In the genomic region with DNA sequence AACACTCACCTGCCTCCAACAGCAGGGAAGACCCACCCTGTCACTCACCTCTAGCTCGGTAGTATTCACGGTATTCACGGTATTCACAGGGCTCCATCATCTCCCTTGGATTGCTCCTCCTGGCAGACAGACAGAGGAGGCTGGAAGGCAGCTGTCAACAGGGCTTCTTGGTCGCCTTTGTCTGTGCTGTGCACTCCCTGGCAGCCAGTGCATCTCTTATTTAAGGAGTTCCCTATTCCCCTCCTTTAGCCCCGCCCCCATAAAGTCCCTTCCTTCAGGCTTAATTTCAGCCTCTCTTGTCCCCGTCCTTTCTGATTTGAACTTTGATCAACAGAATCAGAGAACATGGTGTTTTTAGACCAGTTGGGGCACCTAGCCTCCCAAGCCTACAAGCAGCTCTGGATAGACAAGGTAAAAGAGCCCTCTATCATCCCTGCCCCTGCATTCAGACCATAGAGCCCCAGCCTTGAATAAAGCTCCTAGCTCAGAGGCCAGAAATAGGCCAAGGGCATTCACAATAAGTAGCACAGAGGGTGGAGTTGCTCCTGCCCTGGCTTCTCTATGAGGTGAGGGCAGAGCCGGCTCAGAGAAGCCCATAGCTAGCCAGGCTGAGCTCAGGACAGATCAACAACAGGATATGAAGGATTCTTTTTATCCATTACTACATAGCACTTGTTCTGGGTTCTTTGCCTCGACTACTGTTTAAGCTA, we compare ENCODE assay signal across 11 mouse cellular contexts. TPM values are rescaled to one million over a fixed set of nuclear protein-coding genes. Genes with fewer than 3 reads are reported as not detected.
DNase-seq lines count a peak whose midpoint lies in the region; ATAC-seq and TF ChIP-seq lines count a peak whose summit lies in the region.
"Had no signal": no experiment of that assay in that cellular context is flagged by ENCODE, and none has a peak within 500 bp of the region (broad histone marks: within the 10 kb centered on the region; RNA-seq: fewer than 3 reads in every experiment).

No protein-coding gene starts in this region.

- no peak overlapping the region for H3K4me3 ChIP-seq in brown adipose tissue, adult 24 weeks (ENCODE audit: insufficient read depth, low read depth, low read length)
- H3K4me3 ChIP-seq in liver, embryonic 14.5 days (ENCODE audit: insufficient read depth in 1 of 2, low read depth in 2 of 2, low read length in 2 of 2), result no peak overlapping the region
- H3K4me3 ChIP-seq: stomach, embryonic 15.5 days had no signal

- peak overlapping the region; percentile 18 for H3K4me2 ChIP-seq in liver, embryonic 14.5 days (ENCODE audit: low read depth)
- H3K4me2 ChIP-seq: stomach, embryonic 15.5 days had no signal

- TF ChIP-seq CTCF in liver, embryonic 14.5 days (IDR thresholded peaks at IDR 0.05; ENCODE audit: low read depth), result no peak

- DNase-seq in heart, adult 18-20 months, result peak; percentile 29
- no peak for DNase-seq in heart, adult 11 months
- peak; percentile 67 for DNase-seq in 416B (ENCODE audit: low read depth)
- no peak for DNase-seq in liver, embryonic 14.5 days (ENCODE audit: low read depth in 3 of 3, low spot score in 3 of 3)
- DNase-seq in cerebellum, postnatal 4 days (ENCODE audit: low spot score in 2 of 2), result no peak
- no peak for DNase-seq in urinary bladder, adult 18-20 months (ENCODE audit: low spot score in 2 of 2)
- no peak for DNase-seq in frontal cortex, postnatal 25 days (ENCODE audit: low spot score in 2 of 2)

- ATAC-seq in liver, embryonic 14.5 days (ENCODE audit: insufficient read depth), result no peak

- H3K27me3 ChIP-seq in liver, embryonic 14.5 days (ENCODE audit: control insufficient read depth, insufficient read depth, low read length), result no peaks in the 10 kb centered on the region
- H3K27me3 ChIP-seq: CH12.LX; stomach, embryonic 15.5 days had no signal

- no peak overlapping the region for H3K9ac ChIP-seq in liver, embryonic 14.5 days (replicated peaks)
- H3K9ac ChIP-seq: stomach, embryonic 15.5 days had no signal

- H3K36me3 ChIP-seq in liver, embryonic 14.5 days (replicated peaks; ENCODE audit: control insufficient read depth, insufficient read depth, low read depth), result no peaks in the 10 kb centered on the region
- H3K36me3 ChIP-seq: stomach, embryonic 15.5 days had no signal

- WGBS in liver, embryonic 14.5 days (ENCODE audit: insufficient replicate concordance), result 16% methylated on average over 8 of the region's 8 CpGs

- no peaks in the 10 kb centered on the region for H3K9me3 ChIP-seq in liver, embryonic 14.5 days (ENCODE audit: control insufficient read depth, low read length)
- H3K9me3 ChIP-seq: stomach, embryonic 15.5 days had no signal

- 0 out of 2 replicates have a peak overlapping the region, but pooled peaks have one; percentile 2 for H3K27ac ChIP-seq in brown adipose tissue, adult 24 weeks (replicated peaks; ENCODE audit: low read depth, low read length)
- no peak overlapping the region for H3K27ac ChIP-seq in liver, embryonic 14.5 days
- H3K27ac ChIP-seq: macrophage; stomach, embryonic 15.5 days had no signal

- no peak for TF ChIP-seq EP300 in liver, embryonic 14.5 days (IDR thresholded peaks at IDR 0.05; ENCODE audit: low read depth)

- no peaks in the 10 kb centered on the region for H3K4me1 ChIP-seq in brown adipose tissue, adult 24 weeks (ENCODE audit: control insufficient read depth, insufficient read depth, insufficient read length, low read length)
- H3K4me1 ChIP-seq in liver, embryonic 14.5 days (replicated peaks; ENCODE audit: control insufficient read depth in 2 of 2, insufficient read depth in 2 of 2, low read length in 1 of 2), result peaks cover 0 to 5% of the 10 kb centered on the region in 2 experiments; a peak in 2 of 4 replicates
- H3K4me1 ChIP-seq: stomach, embryonic 15.5 days had no signal

RNA-seq across cellular contexts. Expression of a gene that starts 0.5 kb away (rescaled TPM):
- 1 to 10 TPM; 1.5 to 2.2 TPM for total RNA-seq in heart, adult 18-20 months (2021)
- polyA plus RNA-seq in brown adipose tissue, adult 24 weeks (2012; ENCODE audit: insufficient read depth, insufficient read length, missing spikeins), result 1.4 and 2.1 TPM in 2 replicates
- polyA plus RNA-seq in liver, embryonic 14.5 days (2012; rRNA removed), result 3.7 and 4.6 TPM in 2 replicates
- 6.5 and 7.8 TPM in 2 replicates for polyA plus RNA-seq in liver, embryonic 14.5 days (2014; fragmentation: Nextera tagmentation; extraction: Ambion mirVana)

RNA-seq across cellular contexts. Expression of a gene that starts 57.5 kb away (rescaled TPM):
- total RNA-seq in heart, adult 18-20 months (2021), result 10 to 100 TPM in 1 of 2 experiments, 1 to 10 TPM in 1; 8.8 to 10.0 TPM
- polyA plus RNA-seq in brown adipose tissue, adult 24 weeks (2012; ENCODE audit: insufficient read depth, insufficient read length, missing spikeins), result 4.0 and 6.6 TPM in 2 replicates
- polyA plus RNA-seq in liver, embryonic 14.5 days (2012; rRNA removed), result 8.1 and 9.4 TPM in 2 replicates
- polyA plus RNA-seq in liver, embryonic 14.5 days (2014; fragmentation: Nextera tagmentation; extraction: Ambion mirVana), result 23.1 and 25.7 TPM in 2 replicates

Comparison
In these comparisons a context has a peak if more than half of its experiments do, and no peak if none do; other contexts are left out.
1. DNase-seq: peak in heart, adult 18-20 months (2 of 2) and 416B (single experiment); none in heart, adult 11 months (single experiment), liver, embryonic 14.5 days (0 of 3), cerebellum, postnatal 4 days (0 of 2), urinary bladder, adult 18-20 months (0 of 2) and frontal cortex, postnatal 25 days (0 of 2).